Mouse (Mus musculus) CD4-positive helper T cell, adult 2 months (primary cell): ENCODE data around the gene Fahd1.
A peak's percentile ranks its signal among the peaks of the same experiment; 100 is the strongest.

Source experiments
- DNase-seq: peaks from one replicate; pipeline ENCODE4 v3.0.0-alpha.2; 2012; ENCODE audit warnings: low read depth, missing footprints, low spot score

The Fahd1 gene

DNA sequence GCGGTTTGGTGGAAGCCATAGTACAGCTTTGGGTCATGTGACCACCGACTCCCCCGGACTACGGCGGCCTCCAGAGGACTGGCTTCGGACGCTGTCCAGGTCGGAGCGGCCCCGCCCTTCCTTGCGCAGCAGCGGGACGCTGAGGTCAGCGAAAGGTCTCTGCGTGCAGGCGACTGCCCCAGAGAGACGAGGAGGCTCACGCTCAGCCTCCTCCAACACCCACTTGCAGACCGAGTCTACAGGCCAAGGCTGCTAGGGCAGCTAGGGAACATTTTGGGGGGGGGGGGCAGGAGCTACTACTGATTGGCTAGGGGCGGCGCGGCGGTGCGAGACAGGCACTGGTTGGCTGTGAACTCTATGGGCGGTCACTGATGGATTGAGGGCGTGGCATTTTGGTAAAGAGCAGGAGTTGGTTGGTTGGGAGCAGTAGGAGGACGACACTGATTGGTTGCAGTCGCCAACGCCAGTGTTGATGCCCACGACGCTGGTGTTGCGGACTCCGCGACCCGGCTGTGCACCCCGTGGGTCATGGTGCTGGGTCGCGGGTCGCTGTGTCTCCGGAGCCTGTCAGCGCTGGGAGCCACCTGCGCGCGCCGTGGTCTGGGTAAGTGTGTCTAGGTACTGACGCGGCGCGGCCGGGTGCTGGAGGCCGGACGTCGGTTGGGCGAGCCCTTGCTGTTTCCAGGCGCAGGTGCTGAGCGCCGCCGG lies at the start of gene Fahd1:
Fahd1 (minus strand) TSS at position 300 of the 708 bp plus-strand sequence.
- peak; percentile 98 for DNase-seq

DNA sequence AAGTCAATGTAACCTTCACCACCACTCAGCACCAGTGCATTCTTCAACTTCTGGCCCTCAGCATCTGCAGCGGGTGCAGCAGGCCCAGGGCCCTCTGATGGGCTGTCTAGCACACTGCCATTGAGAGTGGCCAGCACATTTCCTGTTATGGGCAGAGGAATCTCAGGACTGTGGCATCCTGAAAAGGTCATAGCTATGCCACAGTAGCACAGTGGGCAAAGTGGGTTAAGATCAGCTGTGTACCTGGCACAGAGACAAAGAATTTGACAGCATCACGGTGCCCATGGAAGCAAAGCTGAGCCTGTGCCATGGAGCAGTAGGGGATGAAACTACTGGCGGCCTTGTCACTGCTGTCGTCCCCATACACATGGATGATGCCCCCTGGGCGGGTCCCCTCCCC lies 49.0 kb upstream of the Fahd1 start:
- DNase-seq: no peak

DNA sequence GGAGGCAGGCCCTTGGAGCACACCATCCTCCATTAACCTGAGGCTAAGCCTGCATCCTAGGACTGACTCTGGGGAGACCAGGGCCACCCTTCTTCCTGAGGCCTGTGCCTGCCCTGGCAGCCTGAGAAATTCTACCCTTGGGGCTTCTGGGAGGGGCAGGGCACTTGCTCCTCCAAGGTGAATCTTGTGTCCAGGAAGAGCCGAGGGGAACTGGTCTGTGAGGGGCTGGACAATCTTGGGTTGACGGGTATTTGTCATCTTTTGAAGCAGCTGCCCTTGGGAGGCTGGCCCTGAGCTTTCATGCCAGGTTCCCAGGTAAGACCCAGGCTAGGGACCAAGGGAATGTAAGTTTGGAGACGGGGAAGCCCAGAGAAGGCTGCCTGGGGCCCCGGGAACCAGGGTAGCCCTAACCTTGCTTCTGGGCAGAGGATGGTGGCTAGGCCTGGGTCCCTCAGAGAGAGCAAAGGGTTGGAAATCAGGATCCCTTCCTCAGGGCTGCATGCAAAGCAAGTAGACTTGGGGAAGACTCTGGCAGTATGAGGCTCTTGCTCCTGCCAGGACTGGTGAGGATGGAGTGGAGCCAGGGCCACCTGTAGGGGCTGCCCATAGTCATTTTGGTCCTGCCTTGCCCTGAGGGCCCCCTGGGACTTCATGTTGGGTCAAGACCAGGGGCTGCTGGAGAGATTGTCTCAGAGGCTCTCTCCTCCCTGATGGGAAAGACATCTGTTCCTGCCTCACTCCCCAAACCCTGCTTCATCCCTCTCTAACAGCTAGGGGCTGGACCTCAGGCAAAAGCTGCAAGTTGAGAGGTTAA lies 48.1 kb upstream of the Fahd1 start:
- no peak for DNase-seq

DNA sequence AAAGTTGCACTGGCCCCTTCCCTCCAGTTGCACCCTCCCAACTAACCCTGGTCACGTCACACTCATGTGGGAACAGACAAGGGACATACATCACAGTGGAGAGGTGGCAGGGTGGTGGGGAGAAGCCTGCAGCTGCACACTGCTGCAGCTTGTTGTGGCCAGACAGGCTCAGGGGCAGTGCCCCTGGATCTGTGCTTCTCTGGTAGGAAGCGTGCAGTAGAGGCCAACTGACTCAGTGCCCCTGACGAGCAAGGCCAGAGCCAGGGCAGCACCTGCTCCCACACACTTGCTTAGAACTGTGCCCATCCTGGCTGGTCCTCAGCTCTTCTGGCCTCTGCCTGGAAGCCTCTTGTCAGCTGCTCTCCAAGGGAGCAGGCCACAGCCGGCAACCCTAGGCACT lies 47.4 kb upstream of the Fahd1 start:
- DNase-seq: no peak

DNA sequence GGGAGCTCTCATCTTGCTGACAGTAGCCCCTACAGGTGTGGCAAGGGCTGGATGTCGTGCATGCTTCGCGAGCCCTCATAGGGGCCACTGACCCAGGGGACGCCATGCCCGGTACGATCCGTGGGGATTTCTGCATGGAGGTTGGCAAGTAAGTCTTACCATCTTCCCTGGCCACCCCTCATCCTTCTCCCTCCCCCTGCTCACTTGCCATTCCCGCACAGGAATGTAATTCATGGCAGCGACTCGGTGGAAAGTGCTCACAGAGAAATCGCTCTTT lies 46.8 kb upstream of the Fahd1 start:
- no peak for DNase-seq

DNA sequence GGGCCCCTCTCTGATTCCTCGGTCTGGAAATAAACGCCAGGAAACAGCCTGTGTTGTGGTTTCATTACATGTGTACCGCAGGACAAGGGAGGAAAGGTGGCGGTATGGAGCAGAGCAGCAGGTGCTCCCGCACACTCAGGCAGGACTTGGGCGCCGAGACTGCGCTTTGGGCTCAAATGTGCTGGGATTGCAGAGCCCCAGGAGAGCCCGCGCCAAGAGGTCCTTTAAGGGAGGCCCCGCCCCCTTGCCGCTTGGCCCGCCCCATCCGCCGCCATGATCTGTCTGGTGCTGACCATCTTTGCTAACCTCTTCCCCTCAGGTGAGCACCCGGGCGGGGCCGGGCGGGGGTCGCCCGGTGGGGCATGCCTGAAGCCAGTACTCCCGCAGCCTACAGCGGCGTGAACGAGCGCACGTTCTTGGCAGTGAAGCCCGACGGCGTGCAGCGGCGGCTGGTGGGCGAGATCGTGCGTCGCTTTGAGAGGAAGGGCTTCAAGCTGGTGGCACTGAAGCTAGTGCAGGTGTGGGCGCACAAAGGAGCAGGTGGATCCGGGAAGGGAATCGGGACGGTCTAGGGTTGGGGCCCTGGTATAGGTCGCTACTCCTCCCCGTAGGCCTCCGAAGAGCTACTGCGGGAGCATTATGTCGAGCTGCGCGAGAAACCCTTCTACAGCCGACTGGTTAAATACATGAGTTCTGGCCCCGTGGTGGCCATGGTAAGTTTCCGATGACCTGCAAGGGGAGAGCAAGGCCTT lies 46.3 kb upstream of the Fahd1 start, which contains the start of gene Nme3:
Nme3 (plus strand) TSS at position 260 of the 752 bp plus-strand sequence.
- peak; percentile 81 for DNase-seq

DNA sequence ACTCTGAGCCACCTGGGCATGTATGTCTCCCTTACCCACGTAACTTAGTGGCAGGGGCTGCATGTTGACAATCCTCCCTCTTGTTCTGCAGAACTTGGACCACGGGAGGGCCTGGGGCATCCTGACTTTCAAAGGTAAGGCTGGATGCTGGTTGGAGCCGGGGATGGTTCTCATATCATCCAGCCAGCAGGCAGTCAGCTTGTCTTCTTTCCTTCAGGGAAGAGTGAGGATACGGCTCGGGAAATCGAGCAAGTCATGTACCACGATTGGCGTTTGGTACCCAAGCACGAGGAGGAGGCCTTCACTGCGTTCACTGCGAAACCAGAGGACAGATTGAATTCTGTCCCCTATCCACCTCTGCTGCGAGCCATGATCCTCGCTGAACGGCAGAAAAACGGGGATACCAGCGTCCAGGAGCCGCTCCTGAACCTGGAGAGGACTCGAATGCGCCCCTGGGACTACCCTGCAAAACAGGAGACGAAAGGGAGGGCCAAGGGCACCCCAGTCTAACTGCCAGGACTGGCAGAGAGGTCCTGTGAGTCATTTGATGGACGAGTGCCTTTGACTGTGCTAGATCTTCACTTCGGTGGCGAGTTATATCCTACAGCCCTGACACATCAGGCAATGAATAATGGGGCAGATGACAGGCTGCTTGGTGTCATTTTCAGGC lies 45.5 kb upstream of the Fahd1 start:
- no peak for DNase-seq

DNA sequence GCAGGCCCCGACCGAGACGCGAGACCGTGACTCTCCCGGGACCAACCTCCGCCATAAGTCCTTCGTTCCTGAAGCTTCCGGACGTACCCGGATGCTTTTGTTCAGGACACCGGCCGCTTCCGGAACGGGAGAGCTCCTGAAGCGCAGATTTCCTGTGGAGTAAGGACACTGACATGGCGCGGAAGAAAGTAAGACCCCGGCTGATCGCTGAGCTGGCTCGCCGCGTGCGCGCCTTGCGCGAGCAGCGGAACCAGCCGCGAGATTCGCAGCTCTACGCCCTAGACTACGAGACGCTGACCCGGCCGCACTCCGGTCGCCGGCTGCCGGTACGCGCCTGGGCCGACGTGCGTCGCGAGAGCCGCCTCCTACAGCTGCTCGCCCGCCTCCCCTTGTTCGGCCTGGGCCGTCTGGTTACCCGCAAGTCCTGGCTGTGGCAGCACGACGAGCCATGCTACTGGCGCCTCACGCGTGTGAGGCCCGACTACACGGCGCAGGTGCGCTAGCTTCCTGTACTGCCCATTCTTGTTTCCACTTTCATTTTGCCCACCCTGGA lies 44.9 kb upstream of the Fahd1 start, which contains the start of the genes Eme2 and Mrps34:
Eme2 (minus strand) TSS at position 93 of the 553 bp plus-strand sequence.
Mrps34 (plus strand) TSS at position 122 of the 553 bp plus-strand sequence.
- peak; percentile 87 for DNase-seq

DNA sequence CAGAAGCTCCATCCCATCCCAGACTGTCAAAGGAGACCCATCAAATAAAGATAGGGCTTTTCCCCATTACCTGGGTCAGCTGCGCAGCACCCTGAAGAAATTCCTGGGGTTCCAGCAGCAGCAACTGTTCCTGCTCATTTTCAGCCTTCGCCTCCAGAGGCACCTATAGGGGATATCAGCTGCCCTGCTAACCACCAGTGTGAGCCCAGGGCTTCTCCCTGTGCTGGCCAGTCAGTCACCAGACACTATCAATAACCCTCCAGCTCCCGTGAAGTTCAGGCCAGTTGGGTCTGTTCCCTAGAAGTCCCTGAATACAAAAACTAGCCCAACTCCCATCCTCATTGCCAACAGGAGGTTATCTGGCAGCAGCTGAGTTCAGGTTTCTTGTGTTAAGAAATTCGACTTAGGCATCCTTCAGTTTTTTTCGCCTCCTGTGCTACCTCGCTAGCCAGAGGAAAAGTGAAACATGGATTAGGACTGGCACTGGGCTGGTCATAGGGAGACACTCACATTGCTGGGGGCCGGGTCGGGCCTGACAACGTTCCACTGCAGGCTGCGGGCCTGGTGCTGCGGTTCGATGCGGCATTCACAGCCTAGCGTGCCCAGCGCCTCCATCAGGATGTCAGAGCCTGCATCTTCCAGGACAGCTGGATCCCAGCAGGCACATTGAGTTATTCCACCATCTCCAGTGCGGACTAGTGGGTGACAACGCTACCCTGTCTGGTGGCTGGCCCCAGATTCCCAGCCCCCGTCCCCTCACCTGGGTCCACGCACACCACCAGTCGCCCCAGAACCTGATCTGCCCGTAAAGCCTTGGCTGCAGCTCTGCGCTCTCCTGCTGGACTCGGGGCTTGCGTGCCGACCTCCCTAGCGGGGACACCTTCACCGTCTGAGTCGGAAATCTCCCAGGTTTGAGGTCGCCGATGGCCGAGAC lies 44.2 kb upstream of the Fahd1 start:
- peak; percentile 22 for DNase-seq

DNA sequence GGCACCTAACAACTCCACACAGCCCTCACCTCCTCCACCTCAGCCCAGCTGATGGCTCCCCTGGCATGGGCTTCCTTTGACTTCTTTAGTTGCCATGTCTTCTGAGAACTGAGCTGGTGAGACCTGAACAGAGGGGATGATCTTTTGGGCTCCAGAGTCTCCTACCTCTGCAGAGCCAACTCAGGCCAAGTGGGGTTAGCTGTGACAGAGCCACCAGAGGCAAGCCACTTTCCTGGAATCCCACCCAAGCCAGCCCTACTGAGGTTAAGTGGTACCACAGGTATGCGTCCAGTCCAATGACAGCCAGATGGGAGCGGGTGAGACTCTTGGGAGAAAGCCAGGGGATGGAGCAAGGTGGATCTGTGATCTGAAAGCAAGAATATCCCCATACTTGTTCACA lies 43.1 kb upstream of the Fahd1 start:
- no peak for DNase-seq

DNA sequence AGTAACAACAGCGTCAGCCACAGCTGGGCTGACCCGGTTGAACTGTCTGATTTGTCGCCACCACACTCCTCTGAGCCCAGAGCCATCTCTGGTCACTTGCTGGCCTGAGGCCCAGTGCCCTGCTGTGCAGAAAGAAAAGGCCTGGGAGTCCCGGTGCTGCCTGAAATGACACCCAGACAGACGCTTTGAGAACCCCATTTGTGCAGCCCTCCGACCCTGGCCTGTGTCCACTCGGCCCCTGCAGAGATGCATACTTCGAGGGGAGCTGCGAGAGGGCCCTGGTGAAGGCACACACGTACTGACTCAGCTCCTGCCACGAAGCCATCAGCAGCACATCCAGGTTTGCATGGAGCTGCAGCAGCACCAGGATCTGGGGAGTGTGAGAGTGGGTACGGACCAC lies 42.6 kb upstream of the Fahd1 start:
- no peak for DNase-seq

DNA sequence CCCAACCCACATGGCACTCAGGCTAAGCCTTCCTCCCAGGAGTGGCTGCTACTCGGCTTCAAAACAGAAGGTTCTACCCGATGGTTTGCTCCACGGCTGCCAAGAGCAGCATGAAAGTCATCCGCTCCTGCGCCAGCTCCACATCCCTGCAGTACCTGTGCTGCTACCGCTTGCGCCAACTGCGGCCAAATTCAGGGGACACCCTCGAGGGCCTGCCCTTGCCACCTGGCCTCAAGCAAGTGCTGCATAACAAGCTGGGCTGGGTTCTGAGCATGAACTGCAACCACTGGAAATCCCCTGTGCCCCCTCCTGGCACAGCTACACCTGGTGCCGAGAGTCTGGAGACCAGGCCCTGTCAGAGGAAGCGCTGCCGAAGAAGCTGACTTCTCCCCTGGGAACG lies 41.2 kb upstream of the Fahd1 start:
- DNase-seq: no peak

DNA sequence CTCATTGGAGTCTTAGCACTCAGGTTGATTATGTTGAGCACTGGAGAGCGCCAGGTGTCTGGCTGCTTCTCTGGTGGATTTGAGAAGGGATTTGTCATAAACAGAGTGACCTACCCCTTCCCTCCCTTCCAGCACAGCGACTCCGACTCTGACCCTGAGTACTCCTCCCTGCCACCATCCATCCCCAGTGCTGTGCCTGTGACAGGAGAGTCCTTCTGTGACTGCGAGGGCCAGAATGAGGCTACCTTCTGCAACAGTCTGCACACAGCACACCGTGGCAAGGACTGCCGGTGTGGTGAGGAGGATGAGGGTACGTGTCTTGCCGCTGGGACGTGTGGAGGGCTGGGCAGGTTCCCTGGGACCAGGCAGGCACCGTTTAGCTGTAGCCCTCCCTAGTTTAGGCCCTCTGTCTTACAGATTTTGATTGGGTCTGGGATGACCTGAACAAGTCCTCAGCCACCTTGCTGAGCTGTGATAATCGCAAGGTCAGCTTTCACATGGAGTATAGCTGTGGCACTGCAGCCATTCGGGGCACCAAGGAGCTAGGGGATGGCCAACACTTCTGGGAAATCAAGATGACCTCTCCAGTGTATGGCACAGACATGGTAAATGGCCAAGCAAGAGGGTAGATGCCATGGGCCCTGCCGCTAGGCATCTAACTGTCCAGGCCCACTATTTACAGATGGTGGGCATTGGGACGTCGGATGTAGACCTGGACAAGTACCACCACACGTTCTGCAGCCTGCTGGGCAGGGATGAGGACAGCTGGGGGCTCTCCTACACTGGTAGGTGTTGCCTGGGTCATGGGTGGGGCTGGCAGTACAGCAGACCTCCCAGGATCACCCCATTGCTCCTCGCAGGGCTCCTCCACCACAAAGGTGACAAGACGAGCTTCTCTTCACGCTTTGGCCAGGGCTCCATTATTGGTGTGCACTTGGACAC lies 40.3 kb upstream of the Fahd1 start:
- DNase-seq: no peak

DNA sequence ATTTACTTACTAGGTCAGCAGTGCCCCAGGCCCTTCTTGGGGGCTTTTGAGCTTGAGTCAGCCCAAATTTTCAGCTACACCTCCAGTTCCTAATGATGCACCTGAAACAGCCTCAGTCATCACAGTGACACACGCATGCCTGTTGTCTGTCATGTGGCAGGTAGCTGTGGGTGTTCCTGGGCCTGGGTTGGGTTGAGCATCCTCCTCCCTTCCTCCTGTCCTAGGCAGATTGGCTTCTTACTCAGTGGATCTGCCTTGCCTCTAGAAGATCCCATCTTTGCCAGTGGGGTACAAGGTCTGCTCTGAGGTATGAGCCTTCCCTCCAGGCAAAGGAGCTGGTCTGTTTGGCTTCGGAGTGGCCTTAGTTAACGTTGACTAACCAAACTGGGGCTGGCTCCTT lies 38.7 kb upstream of the Fahd1 start:
- no peak for DNase-seq

DNA sequence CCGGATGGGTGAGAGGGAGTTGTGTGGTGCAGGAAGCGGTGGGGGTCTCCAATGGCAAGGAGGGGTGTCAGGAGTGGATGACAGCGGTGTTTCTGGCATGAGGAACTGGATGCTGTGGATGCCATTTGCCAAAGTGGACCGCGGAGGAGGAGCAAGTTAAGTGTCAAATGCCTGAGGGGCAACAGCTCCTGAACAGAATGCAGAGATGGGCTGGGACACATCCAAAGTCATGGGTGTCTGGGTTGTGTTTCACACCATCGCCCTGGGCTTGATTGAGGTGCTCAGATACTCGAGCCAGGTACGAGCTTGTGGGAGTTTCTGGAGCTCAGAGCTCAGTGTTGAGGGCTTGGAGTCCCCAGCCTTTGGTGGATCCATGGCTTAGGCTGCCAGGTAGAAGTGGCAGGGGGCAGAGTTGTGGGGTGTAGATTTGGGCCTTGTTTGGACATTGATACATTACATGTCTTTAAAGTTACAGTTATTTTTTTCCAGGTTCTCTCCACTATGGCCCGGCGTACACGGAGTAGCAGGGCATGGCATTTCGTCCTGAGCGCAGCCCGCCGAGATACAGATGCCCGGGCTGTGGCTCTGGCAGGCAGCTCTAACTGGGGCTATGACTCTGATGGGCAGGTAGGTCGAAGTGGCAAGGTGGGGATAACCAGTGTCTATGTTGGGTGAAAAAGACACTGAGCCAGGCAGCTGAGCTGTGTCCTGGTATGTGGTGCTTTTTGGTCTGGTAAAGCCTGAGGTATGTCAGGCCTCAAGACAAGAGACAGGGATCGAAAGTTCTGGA lies 37.3 kb upstream of the Fahd1 start:
- peak; percentile 23 for DNase-seq

DNA sequence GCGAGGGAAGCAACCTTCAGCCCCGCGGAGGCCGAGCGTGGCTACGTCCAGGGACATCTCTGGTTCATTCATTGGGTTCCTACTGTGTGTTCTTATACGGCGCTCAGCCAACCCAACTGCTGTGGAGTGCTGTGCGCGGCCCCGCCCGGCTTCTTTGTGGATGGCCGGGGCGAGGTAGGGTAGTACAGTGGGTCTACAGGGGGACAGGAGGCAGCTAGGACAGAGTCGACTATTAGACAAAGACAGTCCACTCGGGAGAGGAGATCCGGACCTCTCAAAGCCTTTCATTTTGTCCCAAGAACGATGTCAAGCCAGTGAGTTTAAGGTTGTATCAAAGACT lies 36.7 kb upstream of the Fahd1 start:
- DNase-seq: no peak

DNA sequence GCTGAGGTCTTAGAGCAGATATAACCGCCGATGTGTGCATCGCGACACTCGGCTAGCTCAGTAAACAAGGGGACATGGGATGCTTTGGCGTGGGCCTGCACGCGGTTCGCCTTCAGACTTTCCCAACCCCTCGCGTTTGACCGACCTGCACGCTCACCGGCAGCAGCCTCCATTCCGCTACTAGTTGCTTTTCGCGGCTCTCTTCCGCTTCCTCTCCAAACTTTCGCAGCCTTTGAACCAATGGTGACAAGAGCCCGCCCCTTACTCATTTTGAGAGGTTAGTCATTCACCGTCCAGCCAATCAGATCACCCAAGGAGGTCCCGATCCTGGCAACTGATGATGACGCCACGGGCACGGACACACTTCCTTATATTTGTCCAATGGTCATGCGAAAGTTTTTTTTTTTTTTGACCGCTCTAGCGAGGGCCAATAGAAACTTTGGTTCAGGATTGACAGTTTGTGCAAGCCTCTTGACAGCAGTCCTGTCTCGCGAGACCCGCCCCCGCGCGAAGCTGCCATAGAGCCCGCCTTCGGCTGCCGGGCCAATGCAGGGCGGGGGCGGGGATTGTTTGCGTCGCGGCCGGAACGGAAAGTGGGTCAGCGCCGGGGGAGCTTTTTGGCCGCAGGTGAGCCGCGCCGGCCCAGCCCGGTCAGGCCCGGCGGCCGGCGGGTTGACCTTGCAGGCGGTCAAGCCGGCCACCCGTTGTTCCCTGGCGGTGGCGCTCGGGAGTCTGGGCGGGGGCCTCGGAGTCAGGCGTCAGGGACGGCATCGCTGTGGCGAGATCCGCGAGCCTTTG lies 36.2 kb upstream of the Fahd1 start, which contains the start of the genes Nubp2 and Spsb3:
Nubp2 (minus strand) TSS at position 216 of the 798 bp plus-strand sequence.
Spsb3 (plus strand) TSS at position 510 of the 798 bp plus-strand sequence.
- peak; percentile 99 for DNase-seq
